Mouse (Mus musculus): ENCODE results near the gene Lbhd1.

Lbhd1 gene

DNA sequence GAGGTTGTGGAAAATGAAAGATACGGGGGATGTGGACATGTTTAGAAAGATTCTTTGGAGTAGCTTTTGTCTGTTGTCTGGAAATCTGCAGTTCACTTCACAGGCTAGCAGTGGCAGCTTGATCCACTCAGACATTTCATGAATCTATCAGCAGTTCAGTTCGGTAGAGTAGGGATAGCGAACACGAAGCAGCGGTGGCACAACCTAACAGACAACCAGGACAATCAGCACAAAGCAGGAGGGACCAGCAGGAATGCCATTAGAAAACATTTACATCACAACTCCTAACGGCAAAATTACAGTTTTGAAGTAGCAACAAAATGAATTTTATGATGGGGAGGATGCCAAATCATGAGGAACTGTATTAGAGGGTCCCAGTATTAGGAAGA is 36.1 kb downstream of the Lbhd1 start:
- no peak for DNase-seq

DNA sequence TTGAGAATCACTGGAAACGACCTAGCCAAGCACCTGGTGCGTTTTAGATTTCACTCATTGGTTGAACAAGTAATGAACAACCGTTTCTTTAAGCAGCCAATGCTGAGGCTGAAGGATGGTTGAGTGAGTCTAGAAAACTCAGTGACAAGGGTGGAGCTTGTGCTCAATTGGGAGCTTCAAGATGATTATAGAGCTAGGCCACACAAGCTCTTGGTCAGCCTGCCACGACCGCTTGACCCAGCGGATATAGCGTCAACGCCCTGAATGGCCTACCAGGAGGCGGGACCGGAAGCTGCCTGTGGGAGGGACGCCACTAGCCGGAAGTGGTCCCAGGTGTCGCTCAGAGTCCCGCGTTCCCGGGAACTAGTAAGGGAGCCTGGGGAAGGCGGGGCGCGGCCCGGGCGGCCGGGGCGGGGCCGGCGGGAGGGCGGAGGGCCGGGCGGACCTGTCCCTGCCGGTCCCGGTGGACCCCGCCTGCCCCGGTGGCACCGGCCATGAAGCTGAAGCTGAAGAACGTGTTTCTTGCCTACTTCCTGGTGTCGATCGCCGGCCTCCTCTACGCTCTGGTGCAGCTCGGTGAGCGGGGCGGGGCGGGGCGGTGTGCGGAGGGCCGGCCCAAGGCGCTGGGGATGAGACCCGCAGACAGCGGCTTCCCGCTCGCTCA is 36.7 kb downstream of the Lbhd1 start, which contains the start of gene B3gat3:
TSS of gene B3gat3 (plus strand) at position 302 of the 664 bp plus-strand sequence.
- peak; percentile 97 for DNase-seq

DNA sequence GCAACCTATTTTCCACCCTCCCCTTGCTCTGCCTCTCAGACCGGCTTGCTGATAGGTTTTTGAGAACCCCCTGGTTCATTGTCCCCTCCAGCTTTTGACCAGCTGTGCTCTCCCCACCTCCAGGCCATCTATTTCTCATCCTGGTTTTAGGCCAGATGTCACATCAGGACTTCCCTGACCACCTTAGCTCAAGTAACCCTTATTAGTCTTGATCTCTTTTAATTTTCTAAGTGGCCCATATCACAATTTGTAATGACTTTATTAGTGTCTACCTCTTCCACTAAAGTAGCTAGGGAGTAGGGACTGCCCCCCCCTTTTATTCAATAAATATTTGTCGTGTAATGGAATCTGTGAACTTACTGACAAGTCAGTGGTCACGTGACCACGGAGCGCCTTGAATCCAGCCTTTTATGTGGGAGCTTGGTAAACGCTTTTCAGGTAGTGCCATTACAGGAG is 37.3 kb downstream of the Lbhd1 start:
- DNase-seq, result peak; percentile 81

- no peak for DNase-seq
These were observed 38.2 kb downstream of the Lbhd1 start for GRCm38 (mm10) chr19:8921741-8922140.

- no peak for DNase-seq
These were observed 43.2 kb downstream of the Lbhd1 start for GRCm38 (mm10) chr19:8926766-8927165.

- no peak for DNase-seq
These were observed 44.5 kb downstream of the Lbhd1 start for GRCm38 (mm10) chr19:8927891-8928525.

DNA sequence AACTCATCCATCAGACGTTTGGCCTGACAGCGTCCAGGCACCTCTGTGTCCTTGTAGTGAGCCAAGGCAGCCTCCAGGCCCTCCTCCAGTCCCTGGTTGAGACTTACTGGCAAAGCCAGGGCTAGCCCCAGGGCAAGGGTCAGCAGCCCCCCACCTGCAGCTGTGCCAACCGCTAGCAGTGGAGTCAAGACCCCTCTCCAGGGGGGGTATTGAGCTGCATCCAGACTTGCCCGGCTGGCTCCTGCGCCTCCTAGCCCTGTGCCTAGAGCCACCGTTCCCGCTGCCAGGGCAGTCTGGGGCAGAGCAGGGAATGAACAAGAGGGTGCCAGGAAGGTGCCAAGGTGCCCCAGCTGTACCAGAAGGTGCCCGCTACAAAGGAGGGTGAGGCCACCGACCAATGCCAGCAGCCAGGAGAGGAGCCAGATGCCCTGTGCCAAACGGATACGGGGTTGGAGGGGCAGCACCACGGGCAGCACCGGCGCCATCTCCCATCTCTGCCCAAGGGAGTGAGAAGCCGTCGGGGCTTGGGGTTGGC is 45.2 kb downstream of the Lbhd1 start:
- DNase-seq, result no peak

DNA sequence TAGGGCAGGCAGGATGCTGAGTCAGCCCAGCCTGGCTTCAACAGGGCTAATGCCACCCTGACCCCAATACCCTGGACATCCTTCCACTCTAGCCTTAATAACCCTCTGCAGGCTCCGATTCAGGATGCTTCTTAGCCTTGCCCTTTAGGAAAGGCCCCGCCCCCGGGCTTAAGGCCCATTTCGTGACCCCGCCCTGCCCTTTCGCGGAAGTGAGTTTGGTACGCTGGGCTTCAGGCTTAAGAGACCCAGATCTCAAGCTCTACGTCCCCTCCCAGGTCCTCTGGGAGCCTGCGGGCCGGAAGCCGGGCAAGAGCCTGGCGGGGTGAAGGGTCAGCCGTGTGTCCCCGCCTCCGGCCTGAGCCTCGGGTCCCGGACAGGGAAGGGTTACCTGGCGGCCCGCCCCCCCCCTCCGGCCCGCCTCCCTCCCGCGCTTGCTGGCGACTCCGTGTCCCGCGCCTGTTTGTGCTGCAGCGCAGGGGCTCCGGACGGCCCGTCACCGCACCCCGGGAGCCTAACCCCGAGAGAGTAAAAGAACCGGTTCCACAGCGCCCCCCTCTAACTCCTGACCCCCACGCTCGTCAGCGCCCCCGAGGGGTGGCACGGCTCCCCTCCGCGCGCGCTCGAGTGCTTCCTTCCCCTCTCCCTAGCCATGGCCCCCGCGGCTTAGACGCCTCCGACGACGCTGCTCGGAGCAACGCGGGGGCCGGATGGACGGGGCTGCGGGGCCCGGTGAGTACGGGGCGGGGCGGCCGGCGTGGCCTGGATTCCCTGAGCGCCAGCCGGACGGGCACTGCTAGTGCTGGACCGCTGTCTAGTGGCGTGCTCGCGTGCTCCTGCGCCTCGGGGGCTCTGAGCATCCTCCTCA is 45.9 kb downstream of the Lbhd1 start, which contains the start of the genes Rom1 and Eml3:
TSS of gene Rom1 (minus strand) at position 133 of the 865 bp plus-strand sequence.
TSS of gene Eml3 (plus strand) at position 329 of the 865 bp plus-strand sequence.
- DNase-seq, result peak; percentile 91

GRCm38 (mm10) chr19:8930117-8930516 is 46.6 kb downstream of the Lbhd1 start:
- DNase-seq, result no peak

- no peak for DNase-seq
These were observed 47.2 kb downstream of the Lbhd1 start for GRCm38 (mm10) chr19:8930771-8931170.

GRCm38 (mm10) chr19:8936736-8937135 is 53.2 kb downstream of the Lbhd1 start:
- DNase-seq, result no peak

GRCm38 (mm10) chr19:8940526-8941133 is 57.1 kb downstream of the Lbhd1 start:
- no peak for DNase-seq

- no peak for DNase-seq
These were observed 57.6 kb downstream of the Lbhd1 start for GRCm38 (mm10) chr19:8941136-8941514.

DNA sequence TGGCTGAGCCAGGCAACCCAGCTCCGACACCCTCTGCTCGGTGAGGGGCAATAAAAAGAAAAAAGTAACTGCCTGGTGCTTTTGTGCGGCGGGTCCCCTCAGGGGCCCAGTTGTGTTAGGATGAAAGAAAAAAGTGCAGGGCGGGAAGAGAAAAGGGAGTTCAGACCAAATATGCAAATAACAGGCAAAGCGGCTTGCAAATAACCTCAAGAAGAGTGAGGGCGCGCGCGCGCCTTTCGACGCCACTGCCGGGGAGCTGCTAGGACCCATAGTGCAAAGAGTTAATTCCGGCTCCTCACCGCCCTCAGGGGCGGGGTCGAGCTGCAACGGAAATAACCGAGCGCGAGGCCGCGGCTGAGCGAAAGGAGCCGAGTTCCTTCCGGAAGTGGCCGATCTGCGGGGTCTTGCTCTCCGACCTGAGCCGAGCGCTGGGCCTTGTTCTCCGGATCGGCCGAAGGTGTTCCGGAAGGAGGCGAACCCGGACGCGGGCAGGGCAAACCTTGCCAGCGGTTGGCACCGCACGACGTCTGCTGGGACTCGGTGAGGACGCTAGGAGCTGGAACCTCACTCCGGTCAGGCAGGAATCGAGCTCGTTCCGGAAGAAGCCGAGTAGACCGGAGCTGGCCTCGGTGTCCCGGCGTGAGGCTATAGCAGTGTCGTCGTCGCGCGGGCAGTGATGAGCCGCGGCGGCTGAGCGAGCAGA is 58.1 kb downstream of the Lbhd1 start, which contains the start of gene Mta2:
TSS of gene Mta2 (plus strand) at position 361 of the 703 bp plus-strand sequence.
- peak; percentile 99 for DNase-seq

Measured in embryo, embryonic 11 days (tissue).